Mouse (Mus musculus) MEL (cell line): ENCODE measurements around the gene Slc22a20. TPM values are rescaled to one million over a fixed set of nuclear protein-coding genes. Genes with fewer than 3 reads are reported as not detected.

Experiments
- DNase-seq: peaks from one replicate; pipeline ENCODE4 v3.0.0; 2011; ENCODE audit warnings: low read depth, low spot score
- H3K27ac ChIP-seq: 2 replicates; pipeline ENCODE4 v1.5.1; 2012; ENCODE audit warnings: low read depth, mild to moderate bottlenecking, control low read depth, low read length, moderate library complexity; ENCODE audit not compliant: control insufficient read depth
- H3K27me3 ChIP-seq, 2 experiments: fragments of 150-350 bp in 1 of 2; sonication (generic) in 1 of 2; 2 replicates each; pipeline ENCODE4 v1.6.1; 2012; ENCODE audit warnings: low read length in 2 of 2, mild to moderate bottlenecking in 2 of 2, improper control_type of control experiment in 1 of 2, moderate library complexity in 1 of 2; ENCODE audit not compliant: insufficient read depth in 2 of 2, control insufficient read depth in 1 of 2
- H3K36me3 ChIP-seq, 2 experiments: 2 replicates each; pipeline ENCODE4 v1.6.1; 2012 to 2014; ENCODE audit warnings: low read length in 2 of 2, improper control_type of control experiment in 1 of 2, inconsistent platforms in 1 of 2, mild to moderate bottlenecking in 1 of 2; ENCODE audit not compliant: insufficient read depth in 2 of 2, control insufficient read depth in 1 of 2
- H3K4me1 ChIP-seq, 2 experiments: fragments of 150-350 bp in 1 of 2; sonication (generic) in 1 of 2; 2 replicates each; pipeline ENCODE4 v1.6.1; 2012; ENCODE audit warnings: low read length in 2 of 2, improper control_type of control experiment in 1 of 2, mild to moderate bottlenecking in 1 of 2; ENCODE audit not compliant: insufficient read depth in 2 of 2, control insufficient read depth in 1 of 2
- H3K4me3 ChIP-seq, 2 experiments: fragments of 150-350 bp in 1 of 2; sonication (generic) in 1 of 2; 2 replicates each; pipeline ENCODE4 v1.5.1; 2012; ENCODE audit warnings: low read depth in 2 of 2, low read length in 2 of 2, mild to moderate bottlenecking in 2 of 2, moderate library complexity in 2 of 2, control low read depth in 1 of 2, improper control_type of control experiment in 1 of 2; ENCODE audit not compliant: control insufficient read depth in 1 of 2, insufficient read depth in 1 of 2
- H3K79me2 ChIP-seq: 2 replicates; pipeline ENCODE4 v1.6.1; 2012; ENCODE audit warnings: mild to moderate bottlenecking, low read length, moderate library complexity; ENCODE audit not compliant: control insufficient read depth, poor library complexity, insufficient read depth
- H3K9ac ChIP-seq: 2 replicates; pipeline ENCODE4 v1.6.1; 2012; ENCODE audit warnings: low read depth, mild to moderate bottlenecking, control low read depth, low read length, moderate library complexity; ENCODE audit not compliant: control insufficient read depth, poor library complexity, severe bottlenecking
- H3K9me3 ChIP-seq: fragments of 150-350 bp; sonication (generic); replicated peaks from 2 replicates; pipeline ENCODE4 v1.6.1; 2012; ENCODE audit warnings: mild to moderate bottlenecking, low read length, improper control_type of control experiment, moderate library complexity; ENCODE audit not compliant: insufficient read depth
- JUND ChIP-seq: IDR thresholded peaks from 2 replicates; pipeline ENCODE4 v1.6.1; 2011; ENCODE audit warnings: low read depth, mild to moderate bottlenecking, improper control_type of control experiment, low read length
- MAZ ChIP-seq: IDR thresholded peaks from 2 replicates; pipeline ENCODE4 v1.6.1; 2012; ENCODE audit warnings: low read depth, mild to moderate bottlenecking, inconsistent platforms, low read length, improper control_type of control experiment
- MEF2A ChIP-seq: IDR thresholded peaks from 2 replicates; pipeline ENCODE4 v1.6.1; 2014; ENCODE audit warnings: low read depth, mild to moderate bottlenecking, inconsistent platforms, low read length, improper control_type of control experiment; ENCODE audit not compliant: poor library complexity, insufficient replicate concordance, severe bottlenecking; ENCODE audit errors: extremely low read depth
- MYB ChIP-seq: IDR thresholded peaks from 2 replicates; pipeline ENCODE4 v1.6.1; 2011; ENCODE audit warnings: mild to moderate bottlenecking, low read depth, low read length, improper control_type of control experiment
- MYC ChIP-seq: IDR thresholded peaks from 2 replicates; pipeline ENCODE4 v1.6.1; 2011; ENCODE audit warnings: low read depth, mild to moderate bottlenecking, low read length, improper control_type of control experiment, moderate library complexity
- POLR2A ChIP-seq, 2 experiments: IDR thresholded peaks; 2 replicates each; pipeline ENCODE4 v1.6.1; 2011 to 2012; ENCODE audit warnings: low read length in 2 of 2, mild to moderate bottlenecking in 2 of 2, control low read depth in 1 of 2, improper control_type of control experiment in 1 of 2, low read depth in 1 of 2, moderate library complexity in 1 of 2; ENCODE audit not compliant: control insufficient read depth in 1 of 2, insufficient read depth in 1 of 2, poor library complexity in 1 of 2
- SMC3 ChIP-seq: IDR thresholded peaks from 2 replicates; pipeline ENCODE4 v1.6.1; 2011; ENCODE audit warnings: low read depth, low read length, improper control_type of control experiment
- USF2 ChIP-seq, 2 experiments: IDR thresholded peaks; 2 replicates each; pipeline ENCODE4 v1.6.1; 2011 to 2012; ENCODE audit warnings: improper control_type of control experiment in 2 of 2, low read length in 2 of 2, borderline replicate concordance in 1 of 2, inconsistent platforms in 1 of 2, low read depth in 1 of 2, mild to moderate bottlenecking in 1 of 2; ENCODE audit not compliant: insufficient read depth in 1 of 2
- polyA plus RNA-seq, 2 experiments: library from polyadenylated mRNA; stranded (reverse) in 1 of 2; unstranded in 1 of 2; fragments of >175 nt in 1 of 2; fragments of >200 nt in 1 of 2; gene quantifications; 2 replicates each; pipeline versions ENCODE4 v1.2.1 to v1.2.4; 2012; ENCODE audit warnings: low replicate concordance in 2 of 2, low read depth in 1 of 2; ENCODE audit not compliant: insufficient read length in 2 of 2, insufficient read depth in 1 of 2, missing spikeins in 1 of 2
- total RNA-seq: library from RNA; depleted of rRNA; stranded (reverse); fragments of 300-350 nt; gene quantifications from 2 replicates; pipeline ENCODE4 v1.2.3, GENCODE M21; 2012; rRNA removed

The Slc22a20 gene
- total and polyA plus RNA-seq, 3 experiments: not detected

DNA sequence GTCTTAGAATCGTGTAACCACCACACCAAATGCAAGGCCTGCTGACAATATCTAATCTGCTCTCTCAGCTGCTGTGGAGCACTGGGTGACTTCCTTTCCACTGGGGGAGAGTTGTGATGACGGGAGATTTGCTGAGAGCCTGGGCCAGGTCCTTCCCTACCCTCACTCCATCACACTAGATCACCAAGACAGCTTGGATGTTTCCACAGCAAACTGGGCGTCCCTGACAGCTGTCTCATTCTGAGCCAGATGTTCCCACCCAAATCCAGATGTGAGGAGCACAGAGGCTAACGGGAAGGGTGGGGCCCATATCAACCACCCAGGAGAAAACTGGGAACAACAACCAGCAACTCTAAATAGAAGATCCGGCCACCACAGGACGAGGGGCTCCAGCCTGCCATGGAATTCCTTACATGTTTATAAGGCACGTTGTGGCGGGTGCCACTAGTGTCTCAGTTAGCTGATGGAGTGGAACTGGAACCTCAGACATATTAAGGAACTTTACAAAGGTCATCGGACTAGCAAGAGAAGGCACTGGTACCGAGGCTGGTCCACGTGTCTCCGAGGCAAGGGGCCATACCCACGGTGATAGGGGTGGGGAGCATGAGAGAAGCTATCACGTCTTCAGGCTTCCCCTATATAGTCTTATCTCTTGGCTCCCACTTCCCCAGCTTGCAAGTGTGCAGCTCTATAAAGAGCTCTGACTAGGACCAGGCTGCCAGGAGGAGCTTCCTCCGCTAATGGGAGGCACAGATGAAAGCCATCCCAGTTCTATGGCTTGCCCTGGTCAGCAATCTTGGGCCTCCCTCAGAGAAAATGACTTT is 63.6 kb downstream of the Slc22a20 start (continued):
- TF ChIP-seq USF2 (IDR thresholded peaks at IDR 0.05; ENCODE audit: borderline replicate concordance in 1 of 2, insufficient read depth in 1 of 2, low read depth in 1 of 2, low read length in 2 of 2) (no peak), MEF2A (peak; percentile 41; the same call in 1 of the 2 replicates), JUND (no peak), MYB (no peak)
- TF ChIP-seq, all 39 proteins: peak for 23

GRCm38 (mm10) chr19:5921715-5922114 is 64.2 kb downstream of the Slc22a20 start:
- TF ChIP-seq MAZ (peak; percentile 66; the same call in 1 of the 2 replicates), MYC (no peak), POLR2A (IDR thresholded peaks at IDR 0.05; ENCODE audit: control insufficient read depth in 1 of 2, insufficient read depth in 1 of 2, low read depth in 1 of 2, low read length in 2 of 2, poor library complexity in 1 of 2) (0 out of 4 replicates have a peak, but pooled peaks of 1 of the 2 experiments have one; percentile 9), SMC3 (no peak)
- H3K4me3 ChIP-seq: peak overlapping the region; percentile 28 to 38
- peak; percentile 68 for DNase-seq
- no peaks in the 10 kb centered on the region for H3K9me3 ChIP-seq
- H3K79me2 ChIP-seq: no peaks in the 10 kb centered on the region
- peaks cover 12 to 16% of the 10 kb centered on the region in 2 experiments for H3K4me1 ChIP-seq
- H3K36me3 ChIP-seq: peaks cover 0 to 12% of the 10 kb centered on the region in 2 experiments; a peak in 2 of 4 replicates
- peak overlapping the region; percentile 54 for H3K9ac ChIP-seq
- H3K27ac ChIP-seq: peak overlapping the region; percentile 90
- no peaks in the 10 kb centered on the region for H3K27me3 ChIP-seq

Other genes with a start within 250 kb of the Slc22a20 start
- gene Ltbp3, start 245.2 kb downstream of the Slc22a20 start, total RNA-seq: 0.39 TPM in 1 of 2 replicates, not detected in the other
- not detected for gene Ltbp3, start 245.2 kb downstream of the Slc22a20 start, polyA plus RNA-seq
- gene Scyl1, start 214.7 kb downstream of the Slc22a20 start, total RNA-seq: 35.5 and 36.0 TPM in 2 replicates
- 10 to 100 TPM in 1 of 2 experiments, not detected in 1; 64.1 TPM for gene Scyl1, start 214.7 kb downstream of the Slc22a20 start, polyA plus RNA-seq
- 20.8 and 22.8 TPM in 2 replicates for gene Frmd8, start 110.9 kb downstream of the Slc22a20 start, total RNA-seq
- 10 to 100 TPM in 1 of 2 experiments, not detected in 1; 34.4 TPM for gene Frmd8, start 110.9 kb downstream of the Slc22a20 start, polyA plus RNA-seq
- gene Slc25a45, start 108.3 kb downstream of the Slc22a20 start, total RNA-seq: 20.7 and 23.5 TPM in 2 replicates
- gene Slc25a45, start 108.3 kb downstream of the Slc22a20 start, polyA plus RNA-seq: 10 to 100 TPM in 1 of 2 experiments, not detected in 1; 30.7 TPM
- 1.9 and 2.1 TPM in 2 replicates for gene Tigd3, start 92.0 kb downstream of the Slc22a20 start, total RNA-seq
- gene Tigd3, start 92.0 kb downstream of the Slc22a20 start, polyA plus RNA-seq: 1 to 10 TPM in 1 of 2 experiments, not detected in 1; 2.2 TPM
- 45.7 and 58.6 TPM in 2 replicates for gene Dpf2, start 73.1 kb downstream of the Slc22a20 start, total RNA-seq
- 100 to 1,000 TPM; 133 to 166 TPM for gene Dpf2, start 73.1 kb downstream of the Slc22a20 start, polyA plus RNA-seq
- 0.75 and 1.1 TPM in 2 replicates for gene Cdc42ep2, start 61.3 kb downstream of the Slc22a20 start, total RNA-seq
- gene Cdc42ep2, start 61.3 kb downstream of the Slc22a20 start, polyA plus RNA-seq: 1 to 10 TPM in 1 of 2 experiments, not detected in 1; 1.7 TPM
- 75.3 and 77.3 TPM in 2 replicates for gene Pola2, start 21.9 kb downstream of the Slc22a20 start, total RNA-seq
- gene Pola2, start 21.9 kb downstream of the Slc22a20 start, polyA plus RNA-seq: 100 to 1,000 TPM in 1 of 2 experiments, 10 to 100 TPM in 1; 99.4 to 126 TPM
- 42.5 and 43.4 TPM in 2 replicates for gene Capn1, start 29.8 kb upstream of the Slc22a20 start, total RNA-seq
- 10 to 100 TPM in 1 of 2 experiments, not detected in 1; 75.2 TPM for gene Capn1, start 29.8 kb upstream of the Slc22a20 start, polyA plus RNA-seq
- gene Syvn1, start 60.4 kb upstream of the Slc22a20 start, total RNA-seq: 12.5 and 14.3 TPM in 2 replicates
- gene Syvn1, start 60.4 kb upstream of the Slc22a20 start, polyA plus RNA-seq: 10 to 100 TPM in 1 of 2 experiments, not detected in 1; 55.0 TPM
- 65.1 and 81.6 TPM in 2 replicates for gene Mrpl49, start 71.6 kb upstream of the Slc22a20 start, total RNA-seq
- 10 to 100 TPM in 1 of 2 experiments, not detected in 1; 98.7 TPM for gene Mrpl49, start 71.6 kb upstream of the Slc22a20 start, polyA plus RNA-seq
- gene Fau, start 71.7 kb upstream of the Slc22a20 start, total RNA-seq: 2,020 and 2,413 TPM in 2 replicates
- gene Fau, start 71.7 kb upstream of the Slc22a20 start, polyA plus RNA-seq: 1,000 to 10,000 TPM in 1 of 2 experiments, not detected in 1; 2,967 TPM
- 26.3 and 37.3 TPM in 2 replicates for gene Znhit2, start 75.0 kb upstream of the Slc22a20 start, total RNA-seq
- gene Znhit2, start 75.0 kb upstream of the Slc22a20 start, polyA plus RNA-seq: 10 to 100 TPM in 1 of 2 experiments, not detected in 1; 27.0 TPM
- gene Tm7sf2, start 82.2 kb upstream of the Slc22a20 start, total RNA-seq: 7.6 and 8.0 TPM in 2 replicates
- 10 to 100 TPM in 1 of 2 experiments, not detected in 1; 13.1 TPM for gene Tm7sf2, start 82.2 kb upstream of the Slc22a20 start, polyA plus RNA-seq
- 29.4 and 30.9 TPM in 2 replicates for gene Vps51, start 91.1 kb upstream of the Slc22a20 start, total RNA-seq
- 10 to 100 TPM in 1 of 2 experiments, not detected in 1; 60.5 TPM for gene Vps51, start 91.1 kb upstream of the Slc22a20 start, polyA plus RNA-seq
- gene Tmem262, start 93.9 kb upstream of the Slc22a20 start, total RNA-seq: not detected in 2 replicates
- under 1 TPM in 1 of 2 experiments, not detected in 1; 0.18 TPM for gene Tmem262, start 93.9 kb upstream of the Slc22a20 start, polyA plus RNA-seq
- gene Gm28374, start 96.1 kb upstream of the Slc22a20 start, total RNA-seq: 0.42 and 0.65 TPM in 2 replicates
- gene Gm28374, start 96.1 kb upstream of the Slc22a20 start, polyA plus RNA-seq: under 1 TPM in 1 of 2 experiments, not detected in 1; 0.46 TPM
- 36.6 and 40.1 TPM in 2 replicates for gene Zfpl1, start 98.8 kb upstream of the Slc22a20 start, total RNA-seq
- gene Zfpl1, start 98.8 kb upstream of the Slc22a20 start, polyA plus RNA-seq: 10 to 100 TPM in 1 of 2 experiments, not detected in 1; 56.4 TPM
- 41.1 and 48.5 TPM in 2 replicates for gene Cdca5, start 98.8 kb upstream of the Slc22a20 start, total RNA-seq
- gene Cdca5, start 98.8 kb upstream of the Slc22a20 start, polyA plus RNA-seq: 10 to 100 TPM in 1 of 2 experiments, not detected in 1; 56.5 TPM
- 0.39 and 0.49 TPM in 2 replicates for gene AC131692.1, start 108.3 kb upstream of the Slc22a20 start, total RNA-seq
- gene AC131692.1, start 108.3 kb upstream of the Slc22a20 start, polyA plus RNA-seq: 1 to 10 TPM in 1 of 2 experiments, not detected in 1; 2.9 TPM
- gene Naaladl1, start 119.6 kb upstream of the Slc22a20 start, total RNA-seq: 0.20 and 0.35 TPM in 2 replicates
- 1 to 10 TPM in 1 of 2 experiments, not detected in 1; 1.7 TPM for gene Naaladl1, start 119.6 kb upstream of the Slc22a20 start, polyA plus RNA-seq
- 34.0 and 44.4 TPM in 2 replicates for gene Sac3d1, start 132.5 kb upstream of the Slc22a20 start, total RNA-seq
- gene Sac3d1, start 132.5 kb upstream of the Slc22a20 start, polyA plus RNA-seq: 10 to 100 TPM in 1 of 2 experiments, not detected in 1; 49.3 TPM
- gene Snx15, start 142.2 kb upstream of the Slc22a20 start, total RNA-seq: 14.9 and 20.4 TPM in 2 replicates
- gene Snx15, start 142.2 kb upstream of the Slc22a20 start, polyA plus RNA-seq: 10 to 100 TPM in 1 of 2 experiments, not detected in 1; 35.3 TPM
- gene Batf2, start 154.8 kb upstream of the Slc22a20 start, total RNA-seq: 0.19 TPM in 1 of 2 replicates, not detected in the other
- under 1 TPM in 1 of 2 experiments, not detected in 1; 0.60 TPM for gene Batf2, start 154.8 kb upstream of the Slc22a20 start, polyA plus RNA-seq
- 47.2 and 53.8 TPM in 2 replicates for gene Arl2, start 155.4 kb upstream of the Slc22a20 start, total RNA-seq
- gene Arl2, start 155.4 kb upstream of the Slc22a20 start, polyA plus RNA-seq: 100 to 1,000 TPM in 1 of 2 experiments, not detected in 1; 111 TPM
- not detected in 2 replicates for gene Majin, start 198.2 kb upstream of the Slc22a20 start, total RNA-seq
- gene Majin, start 198.2 kb upstream of the Slc22a20 start, polyA plus RNA-seq: not detected
- gene Gpha2, start 240.2 kb upstream of the Slc22a20 start, total RNA-seq: not detected in 2 replicates
- gene Gpha2, start 240.2 kb upstream of the Slc22a20 start, polyA plus RNA-seq: under 1 TPM in 1 of 2 experiments, not detected in 1; 0.19 TPM
- 10.4 and 14.7 TPM in 2 replicates for gene Ppp2r5b, start 249.7 kb upstream of the Slc22a20 start, total RNA-seq
- 10 to 100 TPM in 1 of 2 experiments, not detected in 1; 15.6 TPM for gene Ppp2r5b, start 249.7 kb upstream of the Slc22a20 start, polyA plus RNA-seq